Mouse (Mus musculus) heart, embryonic 12.5 days (tissue): ENCODE data around the gene Tpcn2. TPM values are rescaled to one million over a fixed set of nuclear protein-coding genes. Genes with fewer than 3 reads are reported as not detected.
A peak's percentile ranks its signal among the peaks of the same experiment; 100 is the strongest.

ENCODE experiments used
- ATAC-seq: fragments of 200-750 bp; cut with Nextera tagmentation; 2 replicates; pipeline ENCODE4 v1.8.0; 2017; ENCODE audit warnings: moderate TSS enrichment, moderate library complexity; ENCODE audit not compliant: insufficient number of reproducible peaks, low FRiP score
- H3K27ac ChIP-seq: fragments of 300-500 bp; sonication (generic); 2 replicates; pipeline ENCODE4 v1.5.1; 2016; ENCODE audit warnings: mild to moderate bottlenecking, moderate library complexity; ENCODE audit not compliant: poor library complexity, severe bottlenecking
- H3K27me3 ChIP-seq: fragments of 300-500 bp; sonication (generic); replicated peaks from 2 replicates; pipeline ENCODE4 v1.6.1; 2016; ENCODE audit warnings: mild to moderate bottlenecking, moderate library complexity
- H3K36me3 ChIP-seq: fragments of 300-500 bp; sonication (generic); 2 replicates; pipeline ENCODE4 v1.6.1; 2016; ENCODE audit warnings: mild to moderate bottlenecking, moderate library complexity
- H3K4me1 ChIP-seq: fragments of 300-500 bp; sonication (generic); replicated peaks from 2 replicates; pipeline ENCODE4 v1.6.1; 2016; ENCODE audit warnings: mild to moderate bottlenecking
- H3K4me2 ChIP-seq: fragments of 300-500 bp; sonication (generic); 2 replicates; pipeline ENCODE4 v1.6.1; 2016; ENCODE audit warnings: mild to moderate bottlenecking, moderate library complexity
- H3K4me3 ChIP-seq: fragments of 300-500 bp; sonication (generic); 2 replicates; pipeline ENCODE4 v1.5.1; 2016; ENCODE audit warnings: mild to moderate bottlenecking
- H3K9ac ChIP-seq: fragments of 300-500 bp; sonication (generic); 2 replicates; pipeline ENCODE4 v1.6.1; 2016; ENCODE audit warnings: mild to moderate bottlenecking, moderate library complexity
- H3K9me3 ChIP-seq: fragments of 300-500 bp; sonication (generic); replicated peaks from 2 replicates; pipeline ENCODE4 v1.6.1; 2016; ENCODE audit warnings: mild to moderate bottlenecking, moderate library complexity
- WGBS: fragments of 180-500 bp; shearing (Covaris S2); methylation state at CpG from one replicate; pipeline ENCODE4 v1.1.7; 2016; 5-methylcytosine and 5-hydroxymethylcytosine counted together
- polyA plus RNA-seq: library from polyadenylated mRNA; unstranded; fragments of >200 nt; fragmentation: Nextera tagmentation; extraction: Ambion mirVana; gene quantifications from 2 replicates; pipeline ENCODE4 v1.2.1, GENCODE M21; 2016

The Tpcn2 gene
- polyA plus RNA-seq, 1 experiment from 2014 or later: 7.3 TPM

DNA sequence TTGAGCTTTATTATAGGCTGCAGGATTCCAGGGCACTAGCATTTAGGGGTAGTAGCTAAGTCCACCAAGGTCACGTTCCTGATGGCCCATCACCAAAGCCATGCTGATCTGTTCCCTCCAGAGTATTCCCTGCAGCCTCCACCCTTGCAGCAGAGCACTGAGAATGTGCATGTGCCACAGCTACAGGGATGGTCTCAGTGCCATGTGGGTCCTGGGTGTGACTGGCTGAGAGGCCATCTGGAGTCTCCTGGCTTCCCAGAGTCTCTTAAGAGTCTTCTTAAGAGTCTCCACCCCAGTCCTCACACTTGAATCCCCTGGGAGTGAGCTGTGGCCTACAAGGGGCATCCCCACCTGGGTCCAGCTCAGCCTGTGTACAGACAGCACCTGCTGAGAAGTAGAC, 26.1 kb upstream of the Tpcn2 start:
- Histone ChIP-seq H3K9ac (no peak overlapping the region), H3K4me2 (no peak overlapping the region), H3K4me3 (no peak overlapping the region), H3K9me3 (no peaks in the 10 kb centered on the region; the same call in 1 of the 2 replicates), H3K27me3 (peaks cover 27% of the 10 kb centered on the region), H3K27ac (no peak overlapping the region), H3K4me1 (0 out of 2 replicates have a peak, but pooled peaks cover 3% of the 10 kb centered on the region), H3K36me3 (no peaks in the 10 kb centered on the region)
- no peak for ATAC-seq
- 64% methylated on average over 1 of the region's 1 CpGs for WGBS

DNA sequence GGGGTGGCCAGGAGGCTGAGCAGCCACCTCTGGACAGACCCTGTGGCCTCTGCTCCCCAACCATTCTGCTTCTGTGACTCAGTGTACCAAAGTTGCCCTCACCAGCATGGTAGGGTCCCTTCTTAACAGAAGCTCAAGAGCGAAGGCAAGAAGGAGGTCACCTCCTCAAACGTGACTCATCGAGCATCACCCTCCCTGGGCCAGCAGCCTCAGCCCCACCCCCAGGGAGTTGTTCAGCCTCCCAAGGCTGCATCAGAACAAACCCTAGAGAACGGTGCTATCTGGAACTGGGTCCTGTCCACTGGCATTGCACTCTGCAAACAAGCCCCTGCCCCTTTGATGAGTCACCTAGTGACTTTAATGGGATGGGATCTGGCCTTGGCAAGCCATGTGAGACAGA, 25.1 kb upstream of the Tpcn2 start:
- H3K27ac ChIP-seq: no peak overlapping the region
- WGBS: 46% methylated on average over 4 of the region's 4 CpGs

DNA sequence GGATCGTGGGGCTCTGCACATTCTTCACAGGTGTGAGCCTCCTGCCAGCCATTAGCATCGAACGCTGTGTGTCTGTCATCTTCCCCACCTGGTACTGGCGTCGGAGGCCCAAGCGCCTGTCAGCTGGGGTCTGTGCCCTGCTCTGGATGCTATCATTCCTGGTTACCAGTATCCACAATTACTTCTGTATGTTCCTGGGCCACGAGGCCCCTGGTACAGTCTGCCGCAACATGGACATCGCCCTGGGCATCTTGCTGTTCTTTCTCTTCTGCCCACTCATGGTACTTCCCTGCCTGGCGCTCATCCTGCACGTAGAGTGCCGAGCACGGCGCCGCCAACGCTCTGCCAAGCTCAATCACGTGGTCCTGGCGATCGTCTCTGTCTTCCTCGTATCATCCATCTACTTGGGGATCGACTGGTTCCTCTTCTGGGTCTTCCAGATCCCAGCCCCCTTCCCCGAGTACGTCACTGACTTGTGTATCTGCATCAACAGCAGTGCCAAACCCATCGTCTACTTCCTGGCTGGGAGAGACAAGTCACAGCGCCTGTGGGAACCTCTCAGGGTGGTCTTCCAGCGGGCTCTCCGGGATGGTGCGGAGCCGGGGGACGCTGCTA, 24.4 kb upstream of the Tpcn2 start:
- Histone ChIP-seq H3K4me3 (no peak overlapping the region), H3K27me3 (peaks cover 27% of the 10 kb centered on the region), H3K4me2 (no peak overlapping the region), H3K4me1 (0 out of 2 replicates have a peak, but pooled peaks cover 3% of the 10 kb centered on the region), H3K36me3 (no peaks in the 10 kb centered on the region), H3K9ac (no peak overlapping the region), H3K27ac (no peak overlapping the region), H3K9me3 (no peaks in the 10 kb centered on the region; the same call in 1 of the 2 replicates)
- no peak for ATAC-seq
- WGBS: 63% methylated on average over 30 of the region's 30 CpGs

More for the DNA sequence above, 25.1 kb upstream of the Tpcn2 start:
- Histone ChIP-seq H3K9me3 (no peaks in the 10 kb centered on the region; the same call in 1 of the 2 replicates), H3K27me3 (peaks cover 27% of the 10 kb centered on the region), H3K4me2 (no peak overlapping the region), H3K4me3 (no peak overlapping the region), H3K36me3 (no peaks in the 10 kb centered on the region), H3K9ac (no peak overlapping the region), H3K4me1 (0 out of 2 replicates have a peak, but pooled peaks cover 3% of the 10 kb centered on the region)
- ATAC-seq: no peak

DNA sequence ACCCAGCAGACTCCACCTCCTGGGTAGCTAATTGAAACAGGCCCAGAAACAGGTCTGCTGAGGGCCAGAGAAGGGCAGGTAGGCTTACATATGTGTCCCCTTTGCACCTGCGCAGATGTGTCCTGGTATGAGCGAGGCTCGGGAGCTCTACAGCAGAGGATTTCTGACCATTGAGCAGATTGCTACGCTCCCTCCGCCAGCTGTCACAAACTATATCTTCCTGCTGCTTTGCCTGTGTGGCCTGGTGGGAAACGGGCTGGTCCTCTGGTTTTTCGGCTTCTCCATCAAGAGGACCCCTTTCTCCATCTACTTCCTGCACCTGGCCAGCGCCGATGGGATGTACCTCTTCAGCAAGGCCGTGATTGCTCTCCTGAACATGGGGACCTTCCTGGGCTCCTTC, 23.8 kb upstream of the Tpcn2 start:
- H3K4me2 ChIP-seq: no peak overlapping the region
- no peak overlapping the region for H3K9ac ChIP-seq
- no peak overlapping the region for H3K27ac ChIP-seq
- no peak overlapping the region for H3K4me3 ChIP-seq
- no peaks in the 10 kb centered on the region for H3K36me3 ChIP-seq
- peaks cover 8% of the 10 kb centered on the region for H3K4me1 ChIP-seq
- WGBS: 83% methylated on average over 10 of the region's 10 CpGs
- no peak for ATAC-seq
- H3K9me3 ChIP-seq: no peaks in the 10 kb centered on the region; the same call in 1 of the 2 replicates
- H3K27me3 ChIP-seq: peaks cover 27% of the 10 kb centered on the region

DNA sequence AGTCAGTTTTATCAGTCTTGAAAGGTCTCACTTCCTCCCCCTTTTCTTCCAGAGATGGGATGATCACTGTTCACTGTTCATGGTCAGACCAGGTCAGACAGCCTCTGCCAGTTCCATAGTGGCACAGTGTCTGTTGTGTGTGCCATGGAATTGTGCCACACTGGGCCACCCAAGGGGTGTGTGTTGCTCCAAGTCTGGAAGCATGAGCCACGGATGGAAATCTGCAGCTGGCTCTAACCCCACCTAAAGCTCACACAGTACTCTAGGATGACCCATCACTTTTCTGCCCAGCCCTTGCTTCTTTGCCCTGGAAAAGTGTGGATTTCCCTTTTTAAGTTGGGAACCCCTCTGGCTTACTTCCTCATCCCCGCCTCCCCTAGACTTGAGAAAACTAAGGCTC, 20.3 kb upstream of the Tpcn2 start:
- 88% methylated on average over 2 of the region's 2 CpGs for WGBS
- Histone ChIP-seq H3K4me1 (peaks cover 8% of the 10 kb centered on the region), H3K27me3 (0 out of 2 replicates have a peak, but pooled peaks cover 17% of the 10 kb centered on the region), H3K4me3 (no peak overlapping the region), H3K27ac (no peak overlapping the region), H3K4me2 (no peak overlapping the region), H3K9me3 (no peaks in the 10 kb centered on the region; the same call in 1 of the 2 replicates), H3K36me3 (no peaks in the 10 kb centered on the region), H3K9ac (no peak overlapping the region)
- ATAC-seq: no peak

DNA sequence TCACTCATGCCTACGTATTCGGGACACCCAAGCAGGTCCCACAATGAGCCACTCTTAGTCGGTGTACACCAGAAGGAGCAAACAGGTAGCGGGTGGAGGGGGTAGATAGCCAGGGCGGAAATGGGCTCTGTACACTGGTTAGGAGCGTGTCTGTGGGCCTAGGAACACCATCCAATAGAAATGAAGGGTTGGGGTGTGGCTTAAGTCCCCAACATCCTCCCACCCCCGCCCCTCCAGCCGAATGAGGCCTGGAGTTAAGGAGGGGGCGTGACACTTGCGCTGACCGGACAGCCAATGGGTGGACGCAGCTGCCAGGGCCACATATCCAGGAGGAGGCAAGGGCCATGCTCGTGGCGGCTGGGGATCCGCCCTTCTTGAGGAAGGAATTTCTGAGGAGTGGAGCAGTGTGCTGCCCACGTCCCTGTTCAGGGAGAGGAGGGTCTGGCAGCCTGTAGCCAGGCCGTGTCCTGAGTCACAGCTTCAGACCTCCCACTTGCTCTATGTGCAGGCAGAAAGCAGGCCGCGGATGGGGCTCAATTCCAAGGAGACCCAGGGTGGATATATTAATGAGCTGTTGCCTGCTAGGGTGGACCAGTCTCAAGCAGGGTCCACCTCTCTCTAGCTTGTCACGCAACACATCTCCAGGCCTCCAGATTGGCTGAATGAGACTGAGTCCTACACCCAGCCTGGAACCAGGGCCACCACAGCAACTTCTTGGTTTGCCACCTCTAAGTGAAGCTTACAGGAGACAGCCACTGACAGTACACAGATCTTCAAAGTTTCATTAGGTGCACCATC, 18.9 kb upstream of the Tpcn2 start:
- Histone ChIP-seq H3K27me3 (0 out of 2 replicates have a peak, but pooled peaks cover 11% of the 10 kb centered on the region), H3K36me3 (no peaks in the 10 kb centered on the region), H3K27ac (no peak overlapping the region), H3K9ac (peak overlapping the region; percentile 40; the same call in 1 of the 2 replicates), H3K4me2 (peak overlapping the region; percentile 68), H3K4me1 (peaks cover 5% of the 10 kb centered on the region), H3K4me3 (peak overlapping the region; percentile 36), H3K9me3 (no peaks in the 10 kb centered on the region; the same call in 1 of the 2 replicates)
- WGBS: 7% methylated on average over 20 of the region's 20 CpGs
- ATAC-seq: peak; percentile 90

DNA sequence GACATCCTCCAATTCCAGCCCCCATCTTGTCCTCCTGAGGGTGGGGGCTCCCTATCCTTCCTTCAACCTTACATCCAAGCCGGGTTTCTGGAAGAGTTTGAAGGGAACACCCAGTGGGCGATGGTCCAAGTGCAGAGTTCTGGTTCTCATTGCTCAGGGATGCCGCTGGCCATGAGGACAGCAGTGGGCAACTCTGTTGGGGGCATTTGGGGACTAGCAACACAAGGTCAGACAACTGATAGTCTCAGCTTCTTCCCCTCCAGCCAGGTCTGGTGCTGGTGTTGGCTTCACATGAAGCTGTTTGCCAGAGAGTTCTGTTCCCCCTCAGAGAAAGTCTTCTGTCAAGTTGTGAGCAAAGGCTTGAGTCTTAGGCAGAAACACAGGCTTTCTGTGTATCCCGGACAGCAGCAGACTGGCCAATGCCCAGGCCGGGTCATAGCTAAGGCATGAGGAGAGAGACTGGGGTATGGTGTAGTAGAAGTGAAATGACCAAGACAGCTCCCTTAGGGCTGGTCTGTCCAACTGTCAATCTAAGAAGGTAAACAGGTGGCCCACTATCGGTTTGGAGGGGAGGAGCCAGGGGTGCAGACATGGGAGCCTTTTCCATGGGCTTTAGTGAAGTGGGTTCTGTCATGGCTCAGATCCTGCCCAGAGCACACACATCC, 17.7 kb upstream of the Tpcn2 start:
- Histone ChIP-seq H3K27me3 (0 out of 2 replicates have a peak, but pooled peaks cover 8% of the 10 kb centered on the region), H3K36me3 (no peaks in the 10 kb centered on the region), H3K4me3 (no peak overlapping the region), H3K4me2 (no peak overlapping the region), H3K9me3 (no peaks in the 10 kb centered on the region; the same call in 1 of the 2 replicates), H3K9ac (no peak overlapping the region), H3K27ac (no peak overlapping the region), H3K4me1 (peaks cover 5% of the 10 kb centered on the region)
- 80% methylated on average over 6 of the region's 6 CpGs for WGBS
- ATAC-seq: no peak

DNA sequence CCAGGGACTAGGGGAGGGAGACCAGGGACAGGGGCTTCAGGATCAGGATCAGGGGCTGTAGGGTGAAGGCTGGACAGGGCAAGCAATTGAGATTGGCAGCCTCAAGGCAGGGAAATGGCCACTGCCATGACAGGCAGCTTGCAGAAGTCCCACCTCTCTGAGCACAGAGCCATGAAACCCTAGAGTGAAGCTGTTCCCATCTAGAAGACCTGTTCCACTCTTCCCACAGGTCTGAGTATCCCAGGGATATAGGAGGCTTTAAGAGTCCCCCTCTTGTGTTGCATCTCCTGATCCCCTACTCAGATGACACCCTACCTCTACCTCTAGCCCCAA, 17.2 kb upstream of the Tpcn2 start:
- Histone ChIP-seq H3K9ac (no peak overlapping the region), H3K27ac (no peak overlapping the region), H3K9me3 (no peaks in the 10 kb centered on the region), H3K4me2 (no peak overlapping the region), H3K36me3 (no peaks in the 10 kb centered on the region), H3K4me1 (peaks cover 5% of the 10 kb centered on the region), H3K4me3 (no peak overlapping the region), H3K27me3 (0 out of 2 replicates have a peak, but pooled peaks cover 8% of the 10 kb centered on the region)
- no peak for ATAC-seq

DNA sequence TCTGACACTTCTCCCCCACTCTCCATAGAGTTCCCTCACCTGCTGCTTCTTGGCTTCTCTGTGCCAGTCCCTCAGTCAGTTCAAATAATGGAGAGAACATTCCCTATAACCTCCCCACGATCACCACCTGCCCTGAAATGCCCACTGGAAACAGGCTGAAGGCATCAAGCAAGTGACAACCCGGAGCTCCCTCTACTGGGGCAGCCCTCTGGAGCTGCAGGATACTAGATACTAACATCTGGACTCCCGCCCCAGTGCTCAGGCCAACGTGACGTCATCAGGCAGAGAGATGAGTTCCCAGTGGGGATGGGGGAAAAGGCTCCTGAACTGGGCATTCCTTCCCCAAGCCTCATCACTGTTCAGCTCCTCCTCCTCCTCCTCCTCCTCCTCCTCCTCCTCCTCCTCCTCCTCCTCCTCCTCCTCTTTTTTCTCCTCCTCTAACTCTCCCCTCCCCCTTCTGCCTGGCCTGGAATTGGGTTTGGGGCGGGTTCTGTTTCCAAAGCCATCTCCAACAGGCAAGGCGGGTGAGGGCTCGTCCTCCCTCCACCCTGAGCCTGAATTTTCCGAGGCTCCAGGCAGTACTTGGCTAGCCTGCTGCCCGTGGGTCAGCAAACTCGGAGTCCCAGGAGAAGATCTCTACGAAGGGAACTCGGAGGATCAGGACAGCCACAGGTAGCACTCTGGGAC, 16.7 kb upstream of the Tpcn2 start, which contains the start of gene Mrgprf:
Gene Mrgprf (plus strand): TSS at position 508 of the 687 bp plus-strand sequence.
- no peaks in the 10 kb centered on the region for H3K36me3 ChIP-seq
- H3K27ac ChIP-seq: no peak within 1 kb of the TSS
- H3K4me3 ChIP-seq: no peak within 1 kb of the TSS
- 28% methylated on average over 13 of the region's 13 CpGs for WGBS
- no peak within 1 kb of the TSS for H3K4me2 ChIP-seq
- H3K9me3 ChIP-seq: no peaks in the 10 kb centered on the region
- ATAC-seq: no peak
- no peak within 1 kb of the TSS for H3K9ac ChIP-seq
- 0 out of 2 replicates have a peak, but pooled peaks cover 8% of the 10 kb centered on the region for H3K27me3 ChIP-seq
- peaks cover 5% of the 10 kb centered on the region for H3K4me1 ChIP-seq

DNA sequence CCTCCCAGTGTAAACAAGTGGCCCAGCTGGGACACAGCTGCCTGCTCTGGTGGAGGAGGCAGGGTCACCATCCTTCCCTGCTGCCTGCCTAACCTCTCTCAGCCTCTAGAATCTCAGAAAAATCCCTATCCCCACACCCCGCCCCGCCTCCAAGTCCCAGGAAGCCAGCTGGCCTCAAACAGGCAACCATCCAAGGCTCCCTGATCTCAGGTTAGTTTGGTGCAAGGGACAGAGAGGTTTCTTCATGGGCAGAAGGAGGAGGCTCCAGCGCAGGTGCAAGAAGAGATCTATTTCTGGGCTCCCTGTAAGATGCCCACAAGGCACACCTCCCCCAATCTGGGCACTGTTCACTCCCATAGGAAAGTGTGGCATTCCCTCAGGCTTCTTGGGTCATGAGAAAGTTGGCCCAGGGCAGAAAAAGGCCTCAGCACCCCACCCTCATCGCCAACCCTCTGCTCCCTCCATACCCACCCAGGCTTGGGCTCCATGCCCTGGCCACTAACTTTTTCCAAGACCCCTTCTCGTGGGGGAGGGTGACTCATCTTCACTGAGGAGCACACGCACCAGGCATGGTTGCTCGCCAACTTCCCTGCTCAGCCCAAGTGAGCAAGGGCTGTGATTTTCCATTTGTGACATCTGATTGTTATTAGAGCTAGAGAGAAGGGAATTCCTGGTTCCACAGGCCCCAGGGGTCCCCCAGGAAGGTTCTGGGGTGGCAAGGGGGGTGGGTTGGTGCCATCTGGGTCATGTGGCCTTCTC, 15.9 kb upstream of the Tpcn2 start:
- H3K4me1 ChIP-seq: peaks cover 5% of the 10 kb centered on the region
- 0 out of 2 replicates have a peak, but pooled peaks cover 8% of the 10 kb centered on the region for H3K27me3 ChIP-seq
- H3K4me3 ChIP-seq: no peak overlapping the region
- ATAC-seq: no peak
- no peaks in the 10 kb centered on the region for H3K36me3 ChIP-seq
- 65% methylated on average over 7 of the region's 7 CpGs for WGBS
- H3K9ac ChIP-seq: no peak overlapping the region
- no peak overlapping the region for H3K27ac ChIP-seq
- H3K9me3 ChIP-seq: no peaks in the 10 kb centered on the region
- H3K4me2 ChIP-seq: no peak overlapping the region
